8 mouse cellular contexts compared by ENCODE assay signal in the genomic region with DNA sequence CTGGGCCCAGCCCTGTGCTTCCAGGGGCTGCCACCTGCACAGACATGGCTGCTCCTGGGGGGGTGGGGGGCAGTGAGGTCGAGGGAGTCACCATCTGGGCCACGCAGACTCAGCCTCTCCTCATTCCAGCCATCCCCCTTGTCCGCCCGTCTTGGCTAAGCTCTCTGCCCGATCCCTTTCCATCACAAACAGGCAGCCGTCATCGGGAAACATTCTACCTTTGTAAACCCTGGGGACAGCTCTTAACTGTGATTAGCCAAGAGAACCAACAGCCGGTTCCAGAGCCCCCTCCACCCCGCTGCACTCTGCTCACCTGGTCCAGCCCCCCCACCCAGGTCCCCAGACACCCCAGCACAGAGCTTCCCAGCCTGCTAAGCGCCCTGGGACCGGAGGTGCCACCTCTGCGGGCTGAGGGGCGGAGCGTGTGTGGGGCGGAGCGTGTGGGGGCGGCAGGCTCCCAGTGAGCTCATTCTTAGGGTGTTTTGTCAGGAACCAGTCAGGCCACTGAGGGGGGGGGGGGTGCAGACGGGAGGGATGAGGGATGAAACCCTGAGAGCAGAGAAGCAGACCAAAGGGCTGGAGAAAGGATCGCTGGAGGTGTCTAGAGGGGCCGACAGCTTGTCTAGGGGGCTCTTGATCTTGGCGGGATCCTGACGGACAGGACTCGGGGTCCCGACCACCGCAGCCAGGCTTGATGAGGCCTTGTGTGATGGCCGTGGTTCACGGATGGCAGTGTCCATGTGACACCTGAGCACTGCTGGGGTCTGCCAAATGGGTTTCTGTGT. TPM values are rescaled to one million over a fixed set of nuclear protein-coding genes. Genes with fewer than 3 reads are reported as not detected.
DNase-seq lines count a peak whose midpoint lies in the region; ATAC-seq and TF ChIP-seq lines count a peak whose summit lies in the region.

No protein-coding gene starts in this region.

- no peak for TF ChIP-seq EP300 in liver, postnatal 0 days (IDR thresholded peaks at IDR 0.05; ENCODE audit: low read depth)

- H3K9ac ChIP-seq in forebrain, embryonic 11.5 days (ENCODE audit: low read length): 0 out of 2 replicates have a peak overlapping the region, but pooled peaks have one; percentile 18
- H3K9ac ChIP-seq in intestine, embryonic 16.5 days (ENCODE audit: low read depth, low read length): peak overlapping the region; percentile 49
- 0 out of 2 replicates have a peak overlapping the region, but pooled peaks have one; percentile 34 for H3K9ac ChIP-seq in liver, postnatal 0 days (replicated peaks)
- H3K9ac ChIP-seq in neural tube, embryonic 14.5 days (replicated peaks; ENCODE audit: low read depth, low read length): peak overlapping the region; percentile 44

- H3K4me2 ChIP-seq in forebrain, embryonic 11.5 days (ENCODE audit: low read depth, low read length, severe bottlenecking): peak overlapping the region; percentile 43
- peak overlapping the region; percentile 67 for H3K4me2 ChIP-seq in intestine, embryonic 16.5 days (ENCODE audit: low read depth, low read length)
- peak overlapping the region; percentile 62 for H3K4me2 ChIP-seq in liver, postnatal 0 days (ENCODE audit: low read depth, low read length)
- H3K4me2 ChIP-seq in neural tube, embryonic 14.5 days (ENCODE audit: low read depth, low read length): peak overlapping the region; percentile 34

- peak; percentile 45 to 48 for DNase-seq in spleen, postnatal 36 days (ENCODE audit: low spot score in 2 of 2)
- no peak for DNase-seq in spleen, postnatal 4 days (ENCODE audit: low spot score in 2 of 2)
- peak; percentile 76 for DNase-seq in forebrain, embryonic 11.5 days (ENCODE audit: low spot score)
- peak; percentile 71 for DNase-seq in liver, postnatal 0 days
- no peak for DNase-seq in frontal cortex, postnatal 36 days (ENCODE audit: low spot score in 2 of 2)

- peaks cover 27% of the 10 kb centered on the region for H3K27me3 ChIP-seq in forebrain, embryonic 11.5 days (ENCODE audit: control insufficient read depth, insufficient read depth, low read length)
- peaks cover 16% of the 10 kb centered on the region for H3K27me3 ChIP-seq in intestine, embryonic 16.5 days (replicated peaks; ENCODE audit: control insufficient read depth, insufficient read depth, low read length)
- peaks cover 24% of the 10 kb centered on the region for H3K27me3 ChIP-seq in liver, postnatal 0 days (ENCODE audit: insufficient read depth, low read length)
- H3K27me3 ChIP-seq in neural tube, embryonic 14.5 days (ENCODE audit: control insufficient read depth, insufficient read depth, low read length): peaks cover 13% of the 10 kb centered on the region

- H3K27ac ChIP-seq in forebrain, embryonic 11.5 days (ENCODE audit: low read depth, low read length): no peak overlapping the region
- no peak overlapping the region for H3K27ac ChIP-seq in intestine, embryonic 16.5 days (ENCODE audit: low read length)
- no peak overlapping the region for H3K27ac ChIP-seq in liver, postnatal 0 days (ENCODE audit: low read depth)
- H3K27ac ChIP-seq in neural tube, embryonic 14.5 days (ENCODE audit: low read depth, low read length): no peak overlapping the region

- peaks cover 3% of the 10 kb centered on the region; the same call in 1 of the 2 replicates for H3K36me3 ChIP-seq in forebrain, embryonic 11.5 days (ENCODE audit: control insufficient read depth, insufficient read depth, low read length)
- H3K36me3 ChIP-seq in intestine, embryonic 16.5 days (ENCODE audit: control insufficient read depth, insufficient read depth, low read length): no peaks in the 10 kb centered on the region
- peaks cover 4% of the 10 kb centered on the region for H3K36me3 ChIP-seq in liver, postnatal 0 days (replicated peaks; ENCODE audit: insufficient read depth, low read length)
- peaks cover 8% of the 10 kb centered on the region for H3K36me3 ChIP-seq in neural tube, embryonic 14.5 days (ENCODE audit: control insufficient read depth, insufficient read depth, low read length)

- 2% methylated on average over 27 of the region's 27 CpGs for WGBS in forebrain, embryonic 11.5 days
- 4% methylated on average over 27 of the region's 27 CpGs for whole genome bisulfite sequencing in intestine, embryonic 16.5 days
- WGBS in liver, postnatal 0 days (ENCODE audit: insufficient replicate concordance): 7% methylated on average over 27 of the region's 27 CpGs
- 1% methylated on average over 27 of the region's 27 CpGs for WGBS in neural tube, embryonic 14.5 days

- ATAC-seq in forebrain, embryonic 11.5 days (replicated peaks; ENCODE audit: low FRiP score): peak; percentile 49; the same call in 1 of the 2 replicates
- peak; percentile 51; the same call in 1 of the 2 replicates for ATAC-seq in intestine, embryonic 16.5 days
- peak; percentile 66 for ATAC-seq in liver, postnatal 0 days
- ATAC-seq in neural tube, embryonic 14.5 days (ENCODE audit: low read depth): peak; percentile 25; the same call in 1 of the 2 replicates
- ATAC-seq in erythroblast, adult 5-6 weeks (replicated peaks; ENCODE audit: low FRiP score, poor library complexity, severe bottlenecking): no peak

- peaks cover 5% of the 10 kb centered on the region; the same call in 1 of the 2 replicates for H3K4me1 ChIP-seq in forebrain, embryonic 11.5 days (replicated peaks; ENCODE audit: control insufficient read depth, insufficient read depth, low read length)
- H3K4me1 ChIP-seq in intestine, embryonic 16.5 days (ENCODE audit: control insufficient read depth, insufficient read depth, low read length): peaks cover 11% of the 10 kb centered on the region
- peaks cover 13% of the 10 kb centered on the region; the same call in 1 of the 2 replicates for H3K4me1 ChIP-seq in liver, postnatal 0 days (ENCODE audit: insufficient read depth)
- peaks cover 8% of the 10 kb centered on the region; the same call in 1 of the 2 replicates for H3K4me1 ChIP-seq in neural tube, embryonic 14.5 days (ENCODE audit: control insufficient read depth, insufficient read depth, low read length)

- peak overlapping the region; percentile 19 for H3K4me3 ChIP-seq in forebrain, embryonic 11.5 days (ENCODE audit: low read depth, low read length)
- H3K4me3 ChIP-seq in intestine, embryonic 16.5 days (ENCODE audit: low read length): peak overlapping the region; percentile 34
- no peak overlapping the region for H3K4me3 ChIP-seq in liver, postnatal 0 days (ENCODE audit: low read depth, low read length)
- H3K4me3 ChIP-seq in neural tube, embryonic 14.5 days (ENCODE audit: low read depth, low read length): no peak overlapping the region

- peaks cover 7% of the 10 kb centered on the region; the same call in 1 of the 2 replicates for H3K9me3 ChIP-seq in forebrain, embryonic 11.5 days (ENCODE audit: control insufficient read depth, low read length)
- 0 out of 2 replicates have a peak, but pooled peaks cover 4% of the 10 kb centered on the region for H3K9me3 ChIP-seq in intestine, embryonic 16.5 days (ENCODE audit: control insufficient read depth, low read length)
- peaks cover 6% of the 10 kb centered on the region; the same call in 1 of the 2 replicates for H3K9me3 ChIP-seq in liver, postnatal 0 days (ENCODE audit: low read length)
- H3K9me3 ChIP-seq in neural tube, embryonic 14.5 days (ENCODE audit: control insufficient read depth, low read length): no peaks in the 10 kb centered on the region; the same call in 1 of the 2 replicates

- no peak for TF ChIP-seq CTCF in liver, postnatal 0 days (IDR thresholded peaks at IDR 0.05; ENCODE audit: low read depth)

RNA-seq across cellular contexts. Expression of gene Klc3, which starts 4.2 kb away (rescaled TPM):
- polyA plus RNA-seq in forebrain, embryonic 11.5 days (2014; fragmentation: Nextera tagmentation; extraction: Ambion mirVana): 2.0 and 2.8 TPM in 2 replicates
- polyA plus RNA-seq in intestine, embryonic 16.5 days (2015; fragmentation: Nextera tagmentation; extraction: Ambion mirVana): 2.7 and 2.9 TPM in 2 replicates
- polyA plus RNA-seq in liver, postnatal 0 days (2015; fragmentation: Nextera tagmentation; extraction: Ambion mirVana): 0.12 and 0.32 TPM in 2 replicates
- polyA plus RNA-seq in neural tube, embryonic 14.5 days (2014; fragmentation: Nextera tagmentation; extraction: Ambion mirVana): 1.1 and 2.1 TPM in 2 replicates
- not detected in 2 replicates for total RNA-seq in erythroblast, adult 5-6 weeks (2015; ENCODE audit: low replicate concordance)
- not detected in 2 replicates for total RNA-seq in erythroblast, adult 5-6 weeks (2017; ENCODE audit: low replicate concordance)

RNA-seq across cellular contexts. Expression of gene Ckm, which starts 4.9 kb away (rescaled TPM):
- polyA plus RNA-seq in forebrain, embryonic 11.5 days (2014; fragmentation: Nextera tagmentation; extraction: Ambion mirVana): not detected in 2 replicates
- 15.3 and 17.6 TPM in 2 replicates for polyA plus RNA-seq in intestine, embryonic 16.5 days (2015; fragmentation: Nextera tagmentation; extraction: Ambion mirVana)
- 5.3 and 94.1 TPM in 2 replicates for polyA plus RNA-seq in liver, postnatal 0 days (2015; fragmentation: Nextera tagmentation; extraction: Ambion mirVana)
- polyA plus RNA-seq in neural tube, embryonic 14.5 days (2014; fragmentation: Nextera tagmentation; extraction: Ambion mirVana): 0.63 and 2.0 TPM in 2 replicates
- total RNA-seq in erythroblast, adult 5-6 weeks (2015; ENCODE audit: low replicate concordance): not detected in 2 replicates
- not detected in 2 replicates for total RNA-seq in erythroblast, adult 5-6 weeks (2017; ENCODE audit: low replicate concordance)

RNA-seq across cellular contexts. Expression of gene Ercc2, which starts 17.9 kb away (rescaled TPM):
- 18.2 and 25.2 TPM in 2 replicates for polyA plus RNA-seq in forebrain, embryonic 11.5 days (2014; fragmentation: Nextera tagmentation; extraction: Ambion mirVana)
- 15.5 and 17.6 TPM in 2 replicates for polyA plus RNA-seq in intestine, embryonic 16.5 days (2015; fragmentation: Nextera tagmentation; extraction: Ambion mirVana)
- polyA plus RNA-seq in liver, postnatal 0 days (2015; fragmentation: Nextera tagmentation; extraction: Ambion mirVana): 3.8 and 4.6 TPM in 2 replicates
- 11.4 TPM in 2 replicates for polyA plus RNA-seq in neural tube, embryonic 14.5 days (2014; fragmentation: Nextera tagmentation; extraction: Ambion mirVana)
- total RNA-seq in erythroblast, adult 5-6 weeks (2015; ENCODE audit: low replicate concordance): 1.3 and 2.7 TPM in 2 replicates
- total RNA-seq in erythroblast, adult 5-6 weeks (2017; ENCODE audit: low replicate concordance): 11.4 and 18.0 TPM in 2 replicates

RNA-seq across cellular contexts. Expression of gene Ppp1r13l, which starts 40.1 kb away (rescaled TPM):
- 5.8 and 6.4 TPM in 2 replicates for polyA plus RNA-seq in forebrain, embryonic 11.5 days (2014; fragmentation: Nextera tagmentation; extraction: Ambion mirVana)
- polyA plus RNA-seq in intestine, embryonic 16.5 days (2015; fragmentation: Nextera tagmentation; extraction: Ambion mirVana): 3.1 and 4.2 TPM in 2 replicates
- 0.47 and 0.69 TPM in 2 replicates for polyA plus RNA-seq in liver, postnatal 0 days (2015; fragmentation: Nextera tagmentation; extraction: Ambion mirVana)
- polyA plus RNA-seq in neural tube, embryonic 14.5 days (2014; fragmentation: Nextera tagmentation; extraction: Ambion mirVana): 1.4 and 1.7 TPM in 2 replicates
- total RNA-seq in erythroblast, adult 5-6 weeks (2015; ENCODE audit: low replicate concordance): 0.19 and 3.3 TPM in 2 replicates
- total RNA-seq in erythroblast, adult 5-6 weeks (2017; ENCODE audit: low replicate concordance): not detected in 2 replicates

RNA-seq across cellular contexts. Expression of gene Cd3eap, which starts 40.4 kb away (rescaled TPM):
- polyA plus RNA-seq in forebrain, embryonic 11.5 days (2014; fragmentation: Nextera tagmentation; extraction: Ambion mirVana): 23.2 and 24.0 TPM in 2 replicates
- polyA plus RNA-seq in intestine, embryonic 16.5 days (2015; fragmentation: Nextera tagmentation; extraction: Ambion mirVana): 19.1 and 24.3 TPM in 2 replicates
- polyA plus RNA-seq in liver, postnatal 0 days (2015; fragmentation: Nextera tagmentation; extraction: Ambion mirVana): 7.7 and 7.8 TPM in 2 replicates
- polyA plus RNA-seq in neural tube, embryonic 14.5 days (2014; fragmentation: Nextera tagmentation; extraction: Ambion mirVana): 19.1 and 21.5 TPM in 2 replicates
- total RNA-seq in erythroblast, adult 5-6 weeks (2015; ENCODE audit: low replicate concordance): 1.2 and 1.9 TPM in 2 replicates
- 2.6 and 5.7 TPM in 2 replicates for total RNA-seq in erythroblast, adult 5-6 weeks (2017; ENCODE audit: low replicate concordance)

Comparison
In these comparisons a context has a peak if more than half of its experiments do, and no peak if none do; other contexts are left out.
1. DNase-seq: peak in spleen, postnatal 36 days (2 of 2), forebrain, embryonic 11.5 days (single experiment) and liver, postnatal 0 days (single experiment); none in spleen, postnatal 4 days (0 of 2) and frontal cortex, postnatal 36 days (0 of 2).
2. H3K4me3 ChIP-seq: peak in forebrain, embryonic 11.5 days (single experiment) and intestine, embryonic 16.5 days (single experiment); none in liver, postnatal 0 days (single experiment) and neural tube, embryonic 14.5 days (single experiment).
3. Peak in every context shown above with its lines, with median percentiles within 50 percentile points of each other: H3K4me2 ChIP-seq and H3K9ac ChIP-seq.